Mouse (Mus musculus) liver, adult 10 weeks (tissue): ENCODE results near the gene Kndc1. TPM values are rescaled to one million over a fixed set of nuclear protein-coding genes. Genes with fewer than 3 reads are reported as not detected.

Source experiments
- polyA plus RNA-seq: library from polyadenylated mRNA; stranded (reverse); fragments of 350-450 nt; fragmentation: Illumina TruSeq; extraction: RNeasy Lipid Tissue Mini Kit (QIAGEN cat#74804); gene quantifications from one replicate; pipeline ENCODE4 v1.2.3, GENCODE M21; 2014; ENCODE audit warnings: low read depth, low replicate concordance

Gene Kndc1
- polyA plus RNA-seq, result not detected

DNA sequence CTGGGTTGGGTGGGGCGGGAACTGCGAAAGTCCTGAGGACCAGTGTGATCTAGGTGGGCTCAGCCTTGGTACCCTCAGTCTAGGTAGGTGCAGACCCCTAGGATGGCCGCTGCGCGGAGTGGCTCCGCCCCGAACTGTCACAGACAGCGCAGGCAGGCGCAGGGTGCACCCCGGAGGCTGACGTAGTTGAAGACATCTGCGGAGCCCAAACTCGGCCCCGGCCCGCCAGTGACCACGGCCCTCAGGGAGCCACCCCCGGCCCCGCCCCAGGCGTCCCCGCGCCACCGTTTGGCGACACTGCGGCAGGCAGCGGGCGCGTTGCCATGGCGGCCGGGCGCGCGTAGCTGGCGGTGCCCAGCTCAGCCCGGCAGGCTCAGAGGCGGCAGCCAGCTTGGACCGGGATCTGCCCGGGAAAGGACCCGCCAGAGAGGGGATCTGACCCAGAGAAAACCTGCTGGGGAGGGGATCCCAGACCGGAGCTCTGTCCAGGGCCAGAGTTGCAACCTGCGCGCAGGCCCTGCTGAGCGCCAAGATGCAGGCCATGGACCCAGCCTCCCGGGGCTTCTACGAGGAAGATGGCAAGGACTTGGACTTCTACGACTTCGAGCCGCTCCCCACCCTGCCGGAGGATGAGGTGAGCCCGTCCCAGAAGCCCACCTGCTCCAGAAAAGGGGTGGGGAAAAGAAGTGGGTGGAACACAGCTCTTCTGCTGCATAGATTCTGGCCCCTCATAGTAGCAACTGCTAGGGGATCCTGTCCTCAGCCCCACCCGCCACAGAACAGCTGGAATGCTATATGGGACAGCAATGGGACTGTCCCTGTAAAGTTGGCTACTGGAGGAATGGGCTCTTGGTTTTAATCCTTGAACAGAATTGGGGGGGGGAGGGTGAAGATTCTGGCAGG is at the start of gene Kndc1:
Gene Kndc1, plus strand, starts transcription at position 42 of the 903 bp plus-strand sequence.

DNA sequence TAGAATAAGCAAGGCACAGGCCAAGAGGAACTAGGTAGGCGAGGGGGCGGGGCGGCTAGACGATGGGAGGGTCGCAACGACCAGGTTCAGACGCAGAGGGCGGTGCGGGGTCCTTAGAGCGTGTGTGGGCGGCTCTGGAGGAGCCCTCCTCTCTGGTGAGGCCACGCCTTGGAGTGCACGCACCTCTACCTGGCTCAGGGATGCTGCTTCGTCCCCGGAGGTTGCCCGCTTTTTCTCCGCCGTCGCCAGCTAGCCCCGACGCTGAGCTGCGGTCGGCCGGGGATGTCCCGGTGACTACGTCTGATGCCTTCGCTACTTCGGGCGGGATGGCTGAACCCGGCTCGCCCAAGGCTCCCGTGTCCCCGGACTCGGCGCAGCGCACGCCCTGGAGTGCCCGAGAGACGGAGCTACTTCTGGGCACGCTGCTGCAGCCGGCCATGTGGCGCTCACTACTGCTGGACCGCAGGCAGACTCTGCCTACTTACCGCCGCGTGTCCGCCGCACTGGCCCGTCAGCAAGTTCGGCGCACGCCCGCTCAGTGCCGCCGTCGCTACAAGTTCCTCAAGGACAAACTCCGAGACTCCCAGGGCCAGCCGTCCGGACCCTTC is 49.3 kb downstream of the Kndc1 start, which contains the start of gene Utf1:
Gene Utf1, plus strand, starts transcription at position 116 of the 608 bp plus-strand sequence.

DNA sequence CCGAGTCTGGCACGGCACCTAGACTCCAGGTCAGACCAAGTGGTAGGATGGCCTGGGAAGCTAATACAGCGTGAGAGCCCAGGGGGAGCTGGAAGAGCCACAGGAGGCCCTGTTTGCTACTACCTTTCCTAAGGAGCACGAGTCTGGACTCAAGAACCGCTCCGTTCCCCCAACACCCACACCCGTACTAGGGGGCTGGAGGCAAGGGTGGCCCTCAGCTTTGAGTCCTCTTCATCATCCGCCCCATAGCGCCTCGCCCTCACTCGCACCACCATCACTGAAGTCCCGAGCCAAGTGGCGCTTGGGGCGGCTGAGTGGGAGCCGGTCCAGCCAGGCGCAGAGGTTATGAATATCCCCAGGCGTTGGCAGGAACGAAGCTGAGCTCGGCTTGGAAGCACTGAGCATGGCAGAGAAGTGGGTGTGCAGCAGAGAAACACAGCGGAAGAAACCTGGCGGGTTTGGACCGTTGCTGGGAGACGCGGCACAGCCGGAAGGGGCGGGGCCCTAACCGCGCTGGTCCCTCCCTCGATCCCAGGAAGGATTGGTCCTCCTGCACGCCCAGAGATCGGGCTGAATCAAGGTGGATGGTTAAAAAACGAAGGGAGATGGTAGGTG is 83.9 kb downstream of the Kndc1 start, which contains the start of gene 6430531B16Rik:
Gene 6430531B16Rik, minus strand, starts transcription at position 478 of the 615 bp plus-strand sequence.

Other genes with a start within 250 kb of the Kndc1 start
- 0.29 TPM for gene Cfap46, start 210.9 kb upstream of the Kndc1 start, polyA plus RNA-seq
- not detected for gene Adgra1, start 60.5 kb upstream of the Kndc1 start, polyA plus RNA-seq
- gene Utf1, start 49.1 kb downstream of the Kndc1 start, polyA plus RNA-seq, result not detected
- gene 6430531B16Rik, start 84.1 kb downstream of the Kndc1 start, polyA plus RNA-seq, result not detected
- not detected for gene Adam8, start 97.9 kb downstream of the Kndc1 start, polyA plus RNA-seq
- gene Zfp511, start 141.7 kb downstream of the Kndc1 start, polyA plus RNA-seq, result 5.6 TPM
- 8.4 TPM for gene Tubgcp2, start 142.0 kb downstream of the Kndc1 start, polyA plus RNA-seq
- gene Msx3, start 154.4 kb downstream of the Kndc1 start, polyA plus RNA-seq, result not detected
- gene Caly, start 187.9 kb downstream of the Kndc1 start, polyA plus RNA-seq, result not detected
- gene Prap1, start 198.7 kb downstream of the Kndc1 start, polyA plus RNA-seq, result not detected
- 20.7 TPM for gene Fuom, start 207.7 kb downstream of the Kndc1 start, polyA plus RNA-seq
- 26.3 TPM for gene Paox, start 221.1 kb downstream of the Kndc1 start, polyA plus RNA-seq
- gene Echs1, start 221.8 kb downstream of the Kndc1 start, polyA plus RNA-seq, result 196 TPM
- gene Mtg1, start 242.9 kb downstream of the Kndc1 start, polyA plus RNA-seq, result 6.2 TPM